Mouse (Mus musculus) bone marrow, adult 2 months (tissue): ENCODE results near the gene 2310022A10Rik. TPM values are rescaled to one million over a fixed set of nuclear protein-coding genes. Genes with fewer than 3 reads are reported as not detected.

Experiments
- H3K27ac ChIP-seq: fragments of 200-500 bp; 2 replicates; pipeline ENCODE4 v1.5.1; 2012; ENCODE audit warnings: low read depth, mild to moderate bottlenecking, control low read depth, inconsistent platforms, low read length; ENCODE audit not compliant: control insufficient read depth, poor library complexity, insufficient read depth
- H3K4me1 ChIP-seq: fragments of 200-500 bp; 2 replicates; pipeline ENCODE4 v1.6.1; 2011; ENCODE audit warnings: low read length; ENCODE audit not compliant: control insufficient read depth, insufficient read depth
- H3K4me3 ChIP-seq: fragments of 200-500 bp; replicated peaks from 2 replicates; pipeline ENCODE3; 2011; ENCODE audit warnings: mild to moderate bottlenecking, low read depth, low read length, control low read depth; ENCODE audit not compliant: control insufficient read depth
- CTCF ChIP-seq: fragments of 200-500 bp; IDR thresholded peaks from 2 replicates; pipeline ENCODE4 v1.5.1; 2011; ENCODE audit warnings: low read length, control low read depth; ENCODE audit not compliant: control insufficient read depth, insufficient read depth
- POLR2A ChIP-seq: fragments of 200-500 bp; IDR thresholded peaks from 2 replicates; pipeline ENCODE4 v1.6.1; 2011; ENCODE audit warnings: low read depth, mild to moderate bottlenecking, control low read depth, low read length, borderline replicate concordance; ENCODE audit not compliant: control insufficient read depth
- WGBS: fragments of 180-500 bp; shearing (Covaris S2); methylation state at CpG from one replicate; pipeline ENCODE4 v1.1.7; 2018; 5-methylcytosine and 5-hydroxymethylcytosine counted together
- polyA plus RNA-seq: library from polyadenylated mRNA; stranded (reverse); fragments of >200 nt; gene quantifications from 2 replicates; pipeline ENCODE4 v1.2.4, GENCODE M21; 2011; ENCODE audit warnings: low replicate concordance; ENCODE audit not compliant: missing spikeins, insufficient read depth, insufficient read length

The 2310022A10Rik gene
- polyA plus RNA-seq, 1 experiment, result 19.0 TPM

- peaks cover 3% of the 10 kb centered on the region; the same call in 1 of the 2 replicates for H3K4me1 ChIP-seq
- 95% methylated on average over 4 of the region's 4 CpGs for WGBS
- TF ChIP-seq POLR2A (no peak), CTCF (no peak)
- H3K4me3 ChIP-seq, result no peak overlapping the region
- H3K27ac ChIP-seq, result no peak overlapping the region
Observed at GRCm38 (mm10) chr7:27543851-27544250, 9.2 kb upstream of the 2310022A10Rik start.

- Histone ChIP-seq H3K4me1 (peaks cover 3% of the 10 kb centered on the region; the same call in 1 of the 2 replicates), H3K27ac (peak overlapping the region; percentile 49), H3K4me3 (peak overlapping the region; percentile 32)
- WGBS, result 31% methylated on average over 12 of the region's 12 CpGs
- TF ChIP-seq CTCF (no peak), POLR2A (no peak)
Observed at GRCm38 (mm10) chr7:27544675-27545370, 8.2 kb upstream of the 2310022A10Rik start.

GRCm38 (mm10) chr7:27549597-27549996 lies 3.4 kb upstream of the 2310022A10Rik start:
- WGBS, result 57% methylated on average over 6 of the region's 6 CpGs
- H3K4me1 ChIP-seq, result no peaks in the 10 kb centered on the region; the same call in 1 of the 2 replicates
- no peak for TF ChIP-seq CTCF
- TF ChIP-seq POLR2A, result no peak
- H3K4me3 ChIP-seq, result no peak overlapping the region
- H3K27ac ChIP-seq, result no peak overlapping the region

- Histone ChIP-seq H3K27ac (no peak overlapping the region), H3K4me1 (no peaks in the 10 kb centered on the region), H3K4me3 (no peak overlapping the region)
- 54% methylated on average over 5 of the region's 5 CpGs for WGBS
- TF ChIP-seq CTCF, result no peak
Observed at GRCm38 (mm10) chr7:27552070-27552469, 963 bp upstream of the 2310022A10Rik start.

- Histone ChIP-seq H3K4me1 (no peaks in the 10 kb centered on the region), H3K27ac (no peak overlapping the region), H3K4me3 (no peak overlapping the region)
- 74% methylated on average over 8 of the region's 8 CpGs for WGBS
- TF ChIP-seq CTCF (no peak), POLR2A (no peak)
Observed at GRCm38 (mm10) chr7:27560291-27560887, 7.4 kb downstream of the 2310022A10Rik start.

GRCm38 (mm10) chr7:27560978-27561377 lies 7.9 kb downstream of the 2310022A10Rik start:
- 79% methylated on average over 1 of the region's 1 CpGs for WGBS
- Histone ChIP-seq H3K27ac (no peak overlapping the region), H3K4me1 (no peaks in the 10 kb centered on the region), H3K4me3 (no peak overlapping the region)
- TF ChIP-seq CTCF (no peak), POLR2A (no peak)

- H3K4me3 ChIP-seq, result no peak overlapping the region
- TF ChIP-seq POLR2A (no peak), CTCF (no peak)
- no peaks in the 10 kb centered on the region for H3K4me1 ChIP-seq
- no peak overlapping the region for H3K27ac ChIP-seq
- 84% methylated on average over 5 of the region's 5 CpGs for WGBS
Observed at GRCm38 (mm10) chr7:27569580-27570224, 16.7 kb downstream of the 2310022A10Rik start.

- H3K4me3 ChIP-seq, result no peak overlapping the region
- 84% methylated on average over 4 of the region's 4 CpGs for WGBS
- H3K4me1 ChIP-seq, result no peaks in the 10 kb centered on the region; the same call in 1 of the 2 replicates
- no peak for TF ChIP-seq POLR2A
- no peak for TF ChIP-seq CTCF
- H3K27ac ChIP-seq, result no peak overlapping the region
Observed at GRCm38 (mm10) chr7:27572133-27572532, 19.1 kb downstream of the 2310022A10Rik start.
